Mouse (Mus musculus) heart, adult 2 months (tissue): Measurements from ENCODE around the gene Csnk2a2. TPM values are rescaled to one million over a fixed set of nuclear protein-coding genes. Genes with fewer than 3 reads are reported as not detected.

ENCODE experiments used
- DNase-seq, 2 experiments: peaks; one replicate each; pipeline ENCODE4 v3.0.0; 2021
- H3K27ac ChIP-seq: fragments of 200-600 bp; 2 replicates; pipeline ENCODE4 v1.8.1; 2022
- H3K27me3 ChIP-seq: fragments of 200-500 bp; 2 replicates; pipeline ENCODE4 v1.6.1; 2012; ENCODE audit warnings: mild to moderate bottlenecking, low read length, inconsistent platforms, mixed read lengths; ENCODE audit not compliant: control insufficient read depth, insufficient read depth
- H3K36me3 ChIP-seq: fragments of 200-500 bp; 2 replicates; pipeline ENCODE4 v1.6.1; 2012; ENCODE audit warnings: low read length, inconsistent platforms; ENCODE audit not compliant: control insufficient read depth, insufficient read depth
- H3K4me1 ChIP-seq: fragments of 200-500 bp; 2 replicates; pipeline ENCODE4 v1.6.1; 2011; ENCODE audit warnings: low read length; ENCODE audit not compliant: control insufficient read depth, insufficient read depth
- H3K4me3 ChIP-seq: fragments of 200-600 bp; 2 replicates; pipeline ENCODE4 v1.8.1; 2022
- H3K79me2 ChIP-seq: fragments of 200-500 bp; replicated peaks from 2 replicates; pipeline ENCODE4 v1.6.1; 2012; ENCODE audit warnings: mild to moderate bottlenecking, inconsistent platforms, low read length, moderate library complexity, mixed read lengths; ENCODE audit not compliant: control insufficient read depth, insufficient read depth
- H3K9ac ChIP-seq: fragments of 200-500 bp; 2 replicates; pipeline ENCODE4 v1.6.1; 2012; ENCODE audit warnings: low read depth, mild to moderate bottlenecking, control low read depth, inconsistent platforms, low read length, mixed read lengths
- CTCF ChIP-seq: fragments of 200-600 bp; IDR thresholded peaks from 2 replicates; pipeline ENCODE4 v1.8.1; 2022; ENCODE audit warnings: antibody characterized with exemption, mild to moderate bottlenecking, moderate library complexity
- EP300 ChIP-seq: fragments of 200-500 bp; IDR thresholded peaks from 2 replicates; pipeline ENCODE4 v1.6.1; 2011; ENCODE audit warnings: low read depth, low read length, control low read depth; ENCODE audit not compliant: insufficient read depth
- POLR2A ChIP-seq: fragments of 200-500 bp; IDR thresholded peaks from 2 replicates; pipeline ENCODE4 v1.6.1; 2011; ENCODE audit warnings: mild to moderate bottlenecking, low read depth, low read length, control low read depth; ENCODE audit not compliant: insufficient read depth
- WGBS: fragments of 180-500 bp; shearing (Covaris S2); methylation state at CpG from one replicate; pipeline ENCODE4 v1.1.7; 2018; 5-methylcytosine and 5-hydroxymethylcytosine counted together
- intact Hi-C: fragments of 180-260 bp; cut with DNase I; formaldehyde crosslinking; loops from one replicate; pipeline ENCODE4 v1.15.1; 2025
- polyA plus RNA-seq: library from polyadenylated mRNA; depleted of rRNA; stranded (reverse); fragments of >200 nt; gene quantifications from 2 replicates; pipeline ENCODE4 v1.2.3, GENCODE M21; 2012
- total RNA-seq, 2 experiments: library from RNA; stranded (reverse); gene quantifications; 2 replicates each; pipeline ENCODE4 v1.2.3; 2021

The Csnk2a2 gene
- total and polyA plus RNA-seq, 3 experiments, result 11.0 to 31.0 (median 28.6) TPM

GRCm38 (mm10) chr8:95502431-95502830 is 12.6 kb upstream of the Csnk2a2 start:
- Histone ChIP-seq H3K36me3 (no peaks in the 10 kb centered on the region), H3K4me3 (no peak overlapping the region), H3K4me1 (no peaks in the 10 kb centered on the region), H3K9ac (no peak overlapping the region), H3K27me3 (no peaks in the 10 kb centered on the region), H3K79me2 (no peaks in the 10 kb centered on the region), H3K27ac (no peak overlapping the region)
- intact Hi-C loops, result no loop called here
- TF ChIP-seq EP300 (no peak), CTCF (no peak), POLR2A (no peak)
- DNase-seq, result no peak
- WGBS, result 50% methylated on average over 7 of the region's 7 CpGs

GRCm38 (mm10) chr8:95500436-95500835 is 10.6 kb upstream of the Csnk2a2 start:
- Histone ChIP-seq H3K27ac (no peak overlapping the region), H3K27me3 (no peaks in the 10 kb centered on the region), H3K36me3 (no peaks in the 10 kb centered on the region), H3K79me2 (no peaks in the 10 kb centered on the region), H3K9ac (no peak overlapping the region), H3K4me3 (no peak overlapping the region), H3K4me1 (no peaks in the 10 kb centered on the region)
- WGBS, result 90% methylated on average over 5 of the region's 5 CpGs
- intact Hi-C loops, result no loop called here
- TF ChIP-seq POLR2A, result no peak
- no peak for TF ChIP-seq EP300
- TF ChIP-seq CTCF, result no peak
- DNase-seq, result no peak

- Histone ChIP-seq H3K9ac (no peak overlapping the region), H3K4me1 (no peaks in the 10 kb centered on the region), H3K4me3 (no peak overlapping the region), H3K27ac (no peak overlapping the region), H3K79me2 (no peaks in the 10 kb centered on the region), H3K27me3 (no peaks in the 10 kb centered on the region), H3K36me3 (no peaks in the 10 kb centered on the region)
- no peak for DNase-seq
- TF ChIP-seq EP300, result no peak
- no peak for TF ChIP-seq POLR2A
- TF ChIP-seq CTCF, result no peak
- WGBS, result 55% methylated on average over 4 of the region's 4 CpGs
- intact Hi-C loops, result no loop called here
Measured at GRCm38 (mm10) chr8:95499266-95500064, 9.6 kb upstream of the Csnk2a2 start.

- no peaks in the 10 kb centered on the region for H3K36me3 ChIP-seq
- H3K4me1 ChIP-seq, result no peaks in the 10 kb centered on the region
- H3K27ac ChIP-seq, result no peak overlapping the region
- TF ChIP-seq EP300 (no peak), CTCF (no peak), POLR2A (no peak)
- DNase-seq, result no peak
- no peaks in the 10 kb centered on the region for H3K27me3 ChIP-seq
- H3K9ac ChIP-seq, result no peak overlapping the region
- no peak overlapping the region for H3K4me3 ChIP-seq
- intact Hi-C loops, result no loop called here
- 83% methylated on average over 3 of the region's 3 CpGs for WGBS
- H3K79me2 ChIP-seq, result no peaks in the 10 kb centered on the region
Measured at GRCm38 (mm10) chr8:95497821-95498220, 8.0 kb upstream of the Csnk2a2 start.

- no peak for DNase-seq
- Histone ChIP-seq H3K9ac (no peak overlapping the region), H3K27ac (no peak overlapping the region), H3K79me2 (no peaks in the 10 kb centered on the region), H3K27me3 (no peaks in the 10 kb centered on the region), H3K4me3 (no peak overlapping the region), H3K36me3 (no peaks in the 10 kb centered on the region), H3K4me1 (no peaks in the 10 kb centered on the region)
- no peak for TF ChIP-seq POLR2A
- no peak for TF ChIP-seq EP300
- no peak for TF ChIP-seq CTCF
- intact Hi-C loops, result no loop called here
- 49% methylated on average over 3 of the region's 3 CpGs for WGBS
Measured at GRCm38 (mm10) chr8:95496420-95496819, 6.6 kb upstream of the Csnk2a2 start.

- Histone ChIP-seq H3K27me3 (no peaks in the 10 kb centered on the region), H3K36me3 (no peaks in the 10 kb centered on the region), H3K27ac (no peak overlapping the region), H3K79me2 (no peaks in the 10 kb centered on the region), H3K9ac (no peak overlapping the region), H3K4me1 (no peaks in the 10 kb centered on the region), H3K4me3 (no peak overlapping the region)
- WGBS, result 79% methylated on average over 6 of the region's 6 CpGs
- intact Hi-C loops, result no loop called here
- no peak for TF ChIP-seq POLR2A
- no peak for TF ChIP-seq EP300
- no peak for TF ChIP-seq CTCF
- no peak for DNase-seq
Measured at GRCm38 (mm10) chr8:95495444-95495843, 5.6 kb upstream of the Csnk2a2 start.

GRCm38 (mm10) chr8:95492057-95492456 is 2.2 kb upstream of the Csnk2a2 start:
- Histone ChIP-seq H3K4me3 (no peak overlapping the region), H3K27ac (no peak overlapping the region), H3K79me2 (peaks cover 2% of the 10 kb centered on the region), H3K9ac (no peak overlapping the region), H3K4me1 (peaks cover 5% of the 10 kb centered on the region), H3K27me3 (no peaks in the 10 kb centered on the region), H3K36me3 (peaks cover 5% of the 10 kb centered on the region)
- intact Hi-C loops, result no loop called here
- DNase-seq, result no peak
- 71% methylated on average over 4 of the region's 4 CpGs for WGBS
- TF ChIP-seq POLR2A, result no peak
- TF ChIP-seq EP300, result no peak
- TF ChIP-seq CTCF, result no peak
